Mouse (Mus musculus): ENCODE results near the gene Edaradd.

GRCm38 (mm10) chr13:12539716-12540115 is 19.5 kb upstream of the Edaradd start:
- TF ChIP-seq TAL1 (IDR thresholded peaks at IDR 0.05; ENCODE audit: low read length) (no peak), GATA1 (IDR thresholded peaks at IDR 0.05; ENCODE audit: low read length) (no peak)
